Mouse (Mus musculus) ES-Bruce4 (cell line): ENCODE results near the gene Cfl2. TPM values are rescaled to one million over a fixed set of nuclear protein-coding genes. Genes with fewer than 3 reads are reported as not detected.
"Not testable (repeated sequence)": the region's sequence is repeated elsewhere in the genome, so short reads cannot be mapped to it uniquely, and the experiment has no call there.

ENCODE experiments used
- H3K27ac ChIP-seq: 2 replicates; pipeline ENCODE4 v1.5.1; 2012; ENCODE audit warnings: low read length, inconsistent platforms; ENCODE audit not compliant: insufficient read depth
- H3K27me3 ChIP-seq: 2 replicates; pipeline ENCODE4 v1.6.1; 2012; ENCODE audit warnings: mild to moderate bottlenecking, low read length, inconsistent platforms; ENCODE audit not compliant: control insufficient read depth, poor library complexity, insufficient read depth, severe bottlenecking
- H3K36me3 ChIP-seq: 2 replicates; pipeline ENCODE4 v1.6.1; 2012; ENCODE audit warnings: inconsistent platforms, mild to moderate bottlenecking, low read length, moderate library complexity; ENCODE audit not compliant: control insufficient read depth, poor library complexity, insufficient read depth, severe bottlenecking
- H3K4me1 ChIP-seq: one replicate; pipeline ENCODE4 v1.8.1; 2011; ENCODE audit warnings: low read length; ENCODE audit not compliant: control insufficient read depth, insufficient read depth
- H3K4me3 ChIP-seq: 2 replicates; pipeline ENCODE4 v1.5.1; 2011; ENCODE audit warnings: low read depth, mild to moderate bottlenecking, low read length
- H3K9ac ChIP-seq: 2 replicates; pipeline ENCODE4 v1.6.1; 2012; ENCODE audit warnings: low read depth, mild to moderate bottlenecking, inconsistent platforms; ENCODE audit not compliant: poor library complexity, severe bottlenecking
- H3K9me3 ChIP-seq: replicated peaks from 2 replicates; pipeline ENCODE4 v1.6.1; 2012; ENCODE audit warnings: mild to moderate bottlenecking, low read length, inconsistent platforms; ENCODE audit not compliant: control insufficient read depth, poor library complexity, insufficient read depth, severe bottlenecking
- CTCF ChIP-seq: IDR thresholded peaks from one replicate; pipeline ENCODE4 v1.8.1; 2011; ENCODE audit warnings: low read depth, low read length
- EP300 ChIP-seq: IDR thresholded peaks from 2 replicates; pipeline ENCODE4 v1.6.1; 2011; ENCODE audit warnings: low read depth, low read length; ENCODE audit not compliant: insufficient read depth
- POLR2A ChIP-seq: IDR thresholded peaks from one replicate; pipeline ENCODE4 v1.8.1; 2011; ENCODE audit warnings: low read length; ENCODE audit not compliant: insufficient read depth
- polyA plus RNA-seq: library from polyadenylated mRNA; stranded (reverse); fragments of >200 nt; gene quantifications from 2 replicates; pipeline ENCODE4 v1.2.4, GENCODE M21; 2011; ENCODE audit warnings: low read depth; ENCODE audit not compliant: missing spikeins, insufficient read depth, insufficient read length

The Cfl2 gene
- polyA plus RNA-seq, 1 experiment = 77.5 TPM

DNA sequence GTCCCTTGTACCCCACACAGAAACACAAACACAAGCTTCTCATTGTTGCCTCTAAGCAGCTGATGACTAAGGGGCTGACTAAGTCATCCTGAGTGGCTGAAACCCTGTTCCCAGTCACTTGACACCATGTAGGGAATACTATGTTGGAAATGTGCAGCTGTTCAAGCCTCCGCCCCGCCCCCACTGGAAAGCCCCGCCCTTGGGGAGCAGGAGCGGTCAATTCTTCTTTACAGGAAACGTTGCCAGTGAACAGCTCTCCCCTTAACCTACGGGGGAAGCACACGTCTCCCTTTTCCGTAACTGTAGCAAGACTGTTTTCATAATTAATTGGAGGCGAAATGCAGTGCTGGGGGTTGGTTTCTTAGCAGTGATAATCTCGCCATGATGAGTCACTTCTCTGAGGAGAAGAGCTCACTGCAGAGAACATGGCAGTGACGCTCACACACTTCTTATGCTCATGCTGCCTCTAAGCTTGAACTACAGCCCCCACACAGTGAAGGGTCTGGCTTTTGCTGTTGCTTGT lies 27.7 kb downstream of the Cfl2 start:
- peak overlapping the region; percentile 36; the same call in 1 of the 2 replicates for H3K9ac ChIP-seq
- H3K27ac ChIP-seq = no peak overlapping the region; the same call in 1 of the 2 replicates
- peaks cover 7% of the 10 kb centered on the region for H3K4me1 ChIP-seq
- TF ChIP-seq EP300 (peak; percentile 37; the same call in 1 of the 2 replicates), CTCF (no peak), POLR2A (peak; percentile 45)
- H3K36me3 ChIP-seq = no peaks in the 10 kb centered on the region
- peak overlapping the region; percentile 41 for H3K4me3 ChIP-seq
- peaks cover 10% of the 10 kb centered on the region; the same call in 1 of the 2 replicates for H3K9me3 ChIP-seq
- no peaks in the 10 kb centered on the region for H3K27me3 ChIP-seq

GRCm38 (mm10) chr12:54833856-54834399 lies 28.7 kb downstream of the Cfl2 start:
- Histone ChIP-seq H3K9ac (no peak overlapping the region), H3K4me1 (peaks cover 7% of the 10 kb centered on the region), H3K36me3 (no peaks in the 10 kb centered on the region), H3K4me3 (no peak overlapping the region), H3K9me3 (peaks cover 7% of the 10 kb centered on the region; the same call in 1 of the 2 replicates), H3K27me3 (no peaks in the 10 kb centered on the region), H3K27ac (no peak overlapping the region)
- TF ChIP-seq EP300 (no peak), CTCF (no peak), POLR2A (no peak)

- not testable (repeated sequence) for H3K27ac ChIP-seq, H3K9ac ChIP-seq, H3K9me3 ChIP-seq, H3K4me3 ChIP-seq, H3K4me1 ChIP-seq, H3K27me3 ChIP-seq, H3K36me3 ChIP-seq
Measured at GRCm38 (mm10) chr12:54831927-54832326, 30.8 kb downstream of the Cfl2 start.

DNA sequence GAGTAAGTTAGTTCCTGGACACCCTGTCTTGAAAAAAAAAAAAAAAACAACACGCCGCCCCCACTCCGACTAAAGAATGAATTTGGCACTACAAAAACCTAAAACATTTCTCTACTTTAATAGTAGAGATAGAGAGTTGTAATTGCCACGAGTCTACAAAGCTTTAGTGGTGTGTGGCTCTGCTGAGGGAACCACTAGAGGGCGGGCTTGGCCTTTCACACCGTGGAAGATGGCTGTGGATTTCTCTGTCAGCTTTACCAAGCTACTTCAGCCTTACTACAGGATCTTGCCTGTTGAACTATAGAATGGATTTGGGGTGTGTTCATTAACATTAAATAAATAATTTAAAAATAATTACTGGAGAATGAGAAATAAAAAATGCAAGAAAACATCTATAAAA lies 32.1 kb downstream of the Cfl2 start:
- peak; percentile 95 for TF ChIP-seq CTCF
- TF ChIP-seq POLR2A = no peak
- H3K9ac ChIP-seq = no peak overlapping the region
- no peak overlapping the region for H3K4me3 ChIP-seq
- H3K4me1 ChIP-seq = peaks cover 7% of the 10 kb centered on the region
- no peak overlapping the region for H3K27ac ChIP-seq
- H3K36me3 ChIP-seq = no peaks in the 10 kb centered on the region
- no peaks in the 10 kb centered on the region for H3K9me3 ChIP-seq
- no peaks in the 10 kb centered on the region for H3K27me3 ChIP-seq

DNA sequence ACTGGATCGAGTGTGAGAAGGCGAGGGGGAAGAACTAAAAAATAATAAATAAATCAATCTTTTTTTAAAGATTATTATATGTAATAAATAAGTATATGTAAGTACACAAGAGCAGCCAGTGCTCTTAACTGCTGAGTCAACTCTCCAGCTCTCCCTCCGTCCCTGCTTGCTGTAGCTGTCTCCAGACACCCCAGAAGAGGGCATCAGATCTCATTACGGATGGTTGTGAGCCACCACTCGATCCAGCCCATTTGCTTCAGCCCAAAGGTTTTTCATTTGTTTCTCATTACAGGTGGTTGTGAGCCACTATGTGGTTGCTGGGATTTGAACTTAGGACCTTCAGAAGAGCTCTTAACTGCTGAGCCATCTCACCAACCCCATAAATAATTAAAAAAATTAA lies 32.8 kb downstream of the Cfl2 start:
- Histone ChIP-seq H3K9me3 (no peaks in the 10 kb centered on the region), H3K27me3 (no peaks in the 10 kb centered on the region), H3K27ac (no peak overlapping the region), H3K4me3 (no peak overlapping the region), H3K4me1 (peaks cover 5% of the 10 kb centered on the region), H3K36me3 (no peaks in the 10 kb centered on the region), H3K9ac (no peak overlapping the region)
- TF ChIP-seq EP300 (no peak), POLR2A (no peak), CTCF (no peak)

DNA sequence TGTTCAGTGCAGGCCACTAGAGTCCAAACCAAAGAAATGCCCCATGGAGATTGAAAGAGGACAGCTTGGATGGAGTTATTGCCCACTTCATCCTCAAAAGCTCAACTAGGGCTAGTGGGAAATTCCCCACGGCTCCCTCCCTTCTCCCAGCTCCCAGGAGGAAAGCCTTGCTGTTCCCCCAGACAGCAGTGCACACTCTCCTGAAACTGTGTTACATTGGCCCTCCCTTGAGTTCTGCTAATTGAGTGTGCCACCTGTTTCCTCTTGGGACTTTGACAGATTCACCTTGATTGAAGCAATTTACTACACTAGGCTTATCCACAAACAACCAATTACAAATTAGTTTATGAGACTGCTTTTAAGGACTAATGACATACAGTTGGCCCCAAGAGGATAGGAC lies 34.6 kb downstream of the Cfl2 start:
- Histone ChIP-seq H3K27me3 (no peaks in the 10 kb centered on the region), H3K9ac (no peak overlapping the region), H3K4me1 (no peaks in the 10 kb centered on the region), H3K27ac (no peak overlapping the region), H3K9me3 (no peaks in the 10 kb centered on the region), H3K36me3 (no peaks in the 10 kb centered on the region), H3K4me3 (no peak overlapping the region)
- TF ChIP-seq CTCF (no peak), POLR2A (no peak)

DNA sequence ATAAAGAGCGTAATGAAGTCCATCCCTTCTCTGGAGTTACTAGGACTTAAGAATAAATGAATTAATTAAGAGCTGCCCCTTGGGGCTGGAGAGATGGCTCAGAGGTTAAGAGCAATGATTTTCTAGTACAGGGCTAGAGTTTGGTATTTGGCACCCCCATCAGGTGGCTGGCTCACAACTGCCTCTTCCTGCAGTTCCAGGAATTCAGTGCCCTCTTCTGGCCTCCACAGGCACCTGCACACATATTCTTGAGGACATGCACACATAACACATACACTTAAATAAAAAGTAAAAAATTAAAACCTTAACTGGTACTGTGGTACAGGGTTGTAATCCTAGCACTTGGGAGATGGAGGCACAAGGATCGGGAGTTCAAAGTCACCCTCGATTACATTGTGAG lies 37.5 kb downstream of the Cfl2 start:
- Histone ChIP-seq H3K36me3 (no peaks in the 10 kb centered on the region), H3K27me3 (no peaks in the 10 kb centered on the region), H3K4me1 (no peaks in the 10 kb centered on the region), H3K4me3 (no peak overlapping the region), H3K27ac (no peak overlapping the region), H3K9me3 (no peaks in the 10 kb centered on the region), H3K9ac (no peak overlapping the region)
- TF ChIP-seq CTCF = peak; percentile 97
- TF ChIP-seq POLR2A = no peak
